Comparison of ENCODE assay signal across 12 mouse cellular contexts in genomic region chr8:120973046-120973445, GRCm38 (mm10).
DNase-seq lines count a peak whose midpoint lies in the region; ATAC-seq and TF ChIP-seq lines count a peak whose summit lies in the region.
"Had no signal": no experiment of that assay in that cellular context is flagged by ENCODE, and none has a peak within 500 bp of the region (broad histone marks: within the 10 kb centered on the region; RNA-seq: fewer than 3 reads in every experiment).

No protein-coding gene starts in this region.

- H3K4me2 ChIP-seq in heart, embryonic 16.5 days (ENCODE audit: low read depth, low read length) = peak overlapping the region; percentile 89
- peak overlapping the region; percentile 63 for H3K4me2 ChIP-seq in embryonic facial prominence, embryonic 13.5 days
- H3K4me2 ChIP-seq in hindbrain, embryonic 11.5 days (replicated peaks; ENCODE audit: low read depth, low read length) = no peak overlapping the region
- peak overlapping the region; percentile 67 for H3K4me2 ChIP-seq in midbrain, postnatal 0 days (ENCODE audit: low read depth, low read length, poor library complexity, severe bottlenecking)
- no peak overlapping the region for H3K4me2 ChIP-seq in liver, postnatal 0 days (ENCODE audit: low read depth, low read length)

- H3K4me3 ChIP-seq in heart, embryonic 16.5 days (ENCODE audit: low read length) = no peak overlapping the region
- no peak overlapping the region for H3K4me3 ChIP-seq in heart, adult 2 months
- no peak overlapping the region for H3K4me3 ChIP-seq in embryonic facial prominence, embryonic 13.5 days
- no peak overlapping the region for H3K4me3 ChIP-seq in hindbrain, embryonic 11.5 days (ENCODE audit: low read depth, low read length)
- H3K4me3 ChIP-seq in midbrain, postnatal 0 days (ENCODE audit: low read depth, low read length) = no peak overlapping the region
- H3K4me3 ChIP-seq in liver, postnatal 0 days (ENCODE audit: low read depth, low read length) = no peak overlapping the region

- no peaks in the 10 kb centered on the region for H3K79me2 ChIP-seq in heart, adult 2 months (replicated peaks; ENCODE audit: control insufficient read depth, insufficient read depth, low read length)

- peaks cover 16% of the 10 kb centered on the region for H3K4me1 ChIP-seq in heart, embryonic 16.5 days (ENCODE audit: control insufficient read depth, insufficient read depth, low read length)
- peaks cover 8% of the 10 kb centered on the region for H3K4me1 ChIP-seq in heart, adult 2 months (ENCODE audit: control insufficient read depth, insufficient read depth, low read length)
- peaks cover 22% of the 10 kb centered on the region for H3K4me1 ChIP-seq in embryonic facial prominence, embryonic 13.5 days
- H3K4me1 ChIP-seq in hindbrain, embryonic 11.5 days (replicated peaks; ENCODE audit: control insufficient read depth, insufficient read depth, low read length) = no peaks in the 10 kb centered on the region
- 0 out of 2 replicates have a peak, but pooled peaks cover 9% of the 10 kb centered on the region for H3K4me1 ChIP-seq in midbrain, postnatal 0 days (ENCODE audit: insufficient read depth, low read length)
- peaks cover 4% of the 10 kb centered on the region; the same call in 1 of the 2 replicates for H3K4me1 ChIP-seq in liver, postnatal 0 days (ENCODE audit: insufficient read depth)

- no peak overlapping the region for H3K27ac ChIP-seq in heart, embryonic 16.5 days (ENCODE audit: low read length)
- H3K27ac ChIP-seq in heart, adult 2 months = no peak overlapping the region
- no peak overlapping the region for H3K27ac ChIP-seq in embryonic facial prominence, embryonic 13.5 days
- no peak overlapping the region for H3K27ac ChIP-seq in hindbrain, embryonic 11.5 days (ENCODE audit: low read depth, low read length)
- no peak overlapping the region for H3K27ac ChIP-seq in midbrain, postnatal 0 days (ENCODE audit: low read depth, low read length)
- H3K27ac ChIP-seq in liver, postnatal 0 days (ENCODE audit: low read depth) = no peak overlapping the region

- no peak for TF ChIP-seq EP300 in heart, adult 2 months (IDR thresholded peaks at IDR 0.05; ENCODE audit: insufficient read depth, low read depth, low read length)
- no peak for TF ChIP-seq EP300 in liver, postnatal 0 days (IDR thresholded peaks at IDR 0.05; ENCODE audit: low read depth)

- TF ChIP-seq CTCF in heart, adult 2 months (IDR thresholded peaks at IDR 0.05) = no peak
- TF ChIP-seq CTCF in midbrain, postnatal 0 days (IDR thresholded peaks at IDR 0.05) = no peak
- no peak for TF ChIP-seq CTCF in liver, postnatal 0 days (IDR thresholded peaks at IDR 0.05; ENCODE audit: low read depth)

- TF ChIP-seq POLR2A in heart, adult 2 months (IDR thresholded peaks at IDR 0.05; ENCODE audit: insufficient read depth, low read depth, low read length) = no peak

- no peak for DNase-seq in heart, adult 2 months
- peak; percentile 31 for DNase-seq in hindbrain, embryonic 11.5 days (ENCODE audit: low spot score)
- DNase-seq in midbrain, postnatal 0 days (ENCODE audit: low spot score) = no peak
- no peak for DNase-seq in cerebellum, adult 18-20 months
- DNase-seq in gastrocnemius, postnatal 14 days = no peak
- no peak for DNase-seq in liver, postnatal 0 days
- DNase-seq: cerebellum, adult 8-10 months; kidney, postnatal 25 days; lung, postnatal 14 days; thymus, postnatal 14 days had no signal

- peaks cover 36% of the 10 kb centered on the region for H3K27me3 ChIP-seq in heart, embryonic 16.5 days (ENCODE audit: control insufficient read depth, insufficient read depth, low read length)
- H3K27me3 ChIP-seq in heart, adult 2 months (ENCODE audit: control insufficient read depth, insufficient read depth, low read length) = no peaks in the 10 kb centered on the region
- peaks cover 86% of the 10 kb centered on the region for H3K27me3 ChIP-seq in embryonic facial prominence, embryonic 13.5 days
- peaks cover 37% of the 10 kb centered on the region for H3K27me3 ChIP-seq in hindbrain, embryonic 11.5 days (ENCODE audit: control insufficient read depth, insufficient read depth, low read length)
- H3K27me3 ChIP-seq in midbrain, postnatal 0 days (ENCODE audit: insufficient read depth, low read length) = peaks cover 26% of the 10 kb centered on the region
- H3K27me3 ChIP-seq in liver, postnatal 0 days (ENCODE audit: insufficient read depth, low read length) = peaks cover 29% of the 10 kb centered on the region

- ATAC-seq in heart, embryonic 16.5 days (replicated peaks; ENCODE audit: extremely low read depth, insufficient read depth, low FRiP score) = no peak
- no peak for ATAC-seq in embryonic facial prominence, embryonic 13.5 days (ENCODE audit: insufficient number of reproducible peaks, insufficient read depth, low FRiP score, low TSS enrichment, low read depth)
- no peak for ATAC-seq in hindbrain, embryonic 11.5 days (ENCODE audit: low FRiP score)
- ATAC-seq in midbrain, postnatal 0 days (ENCODE audit: low FRiP score) = no peak
- ATAC-seq in liver, postnatal 0 days = no peak

- no peaks in the 10 kb centered on the region for H3K9me3 ChIP-seq in heart, embryonic 16.5 days (replicated peaks; ENCODE audit: control insufficient read depth, low read length)
- H3K9me3 ChIP-seq in embryonic facial prominence, embryonic 13.5 days = no peaks in the 10 kb centered on the region
- no peaks in the 10 kb centered on the region for H3K9me3 ChIP-seq in hindbrain, embryonic 11.5 days (ENCODE audit: control insufficient read depth, low read length)
- no peaks in the 10 kb centered on the region for H3K9me3 ChIP-seq in midbrain, postnatal 0 days (ENCODE audit: low read length)
- no peaks in the 10 kb centered on the region for H3K9me3 ChIP-seq in liver, postnatal 0 days (ENCODE audit: low read length)

- 22% methylated on average over 7 of the region's 7 CpGs for WGBS in heart, embryonic 16.5 days
- 34% methylated on average over 7 of the region's 7 CpGs for WGBS in heart, adult 2 months
- WGBS in embryonic facial prominence, embryonic 13.5 days = 27% methylated on average over 7 of the region's 7 CpGs
- 23% methylated on average over 7 of the region's 7 CpGs for WGBS in hindbrain, embryonic 11.5 days
- 16% methylated on average over 7 of the region's 7 CpGs for WGBS in midbrain, postnatal 0 days
- WGBS in liver, postnatal 0 days (ENCODE audit: insufficient replicate concordance) = 27% methylated on average over 7 of the region's 7 CpGs

- no peaks in the 10 kb centered on the region for H3K36me3 ChIP-seq in heart, embryonic 16.5 days (ENCODE audit: control insufficient read depth, insufficient read depth)
- no peaks in the 10 kb centered on the region for H3K36me3 ChIP-seq in heart, adult 2 months (ENCODE audit: control insufficient read depth, insufficient read depth, low read length)
- H3K36me3 ChIP-seq in embryonic facial prominence, embryonic 13.5 days = no peaks in the 10 kb centered on the region
- H3K36me3 ChIP-seq in hindbrain, embryonic 11.5 days (ENCODE audit: control insufficient read depth, insufficient read depth, low read length) = no peaks in the 10 kb centered on the region
- H3K36me3 ChIP-seq in midbrain, postnatal 0 days (ENCODE audit: insufficient read depth, low read length) = no peaks in the 10 kb centered on the region
- H3K36me3 ChIP-seq in liver, postnatal 0 days (replicated peaks; ENCODE audit: insufficient read depth, low read length) = no peaks in the 10 kb centered on the region

- intact Hi-C loops in heart, adult 2 months (cut with DNase I) = no loop called here
- intact Hi-C loops in gastrocnemius, postnatal 14 days (cut with DNase I; ENCODE audit: low total_unique reads) = no loop called here

- no peak overlapping the region for H3K9ac ChIP-seq in heart, embryonic 16.5 days (ENCODE audit: low read length)
- no peak overlapping the region for H3K9ac ChIP-seq in heart, adult 2 months (ENCODE audit: low read depth, low read length)
- no peak overlapping the region for H3K9ac ChIP-seq in embryonic facial prominence, embryonic 13.5 days
- H3K9ac ChIP-seq in hindbrain, embryonic 11.5 days (ENCODE audit: low read depth, low read length) = no peak overlapping the region
- no peak overlapping the region for H3K9ac ChIP-seq in midbrain, postnatal 0 days (replicated peaks; ENCODE audit: low read length, poor library complexity, severe bottlenecking)
- no peak overlapping the region for H3K9ac ChIP-seq in liver, postnatal 0 days (replicated peaks)

Comparison
In these comparisons a context has a peak if more than half of its experiments do, and no peak if none do; other contexts are left out.
1. H3K4me2 ChIP-seq: peak in heart, embryonic 16.5 days (single experiment), embryonic facial prominence, embryonic 13.5 days (single experiment) and midbrain, postnatal 0 days (single experiment); none in hindbrain, embryonic 11.5 days (single experiment) and liver, postnatal 0 days (single experiment).